Mouse (Mus musculus) left cerebral cortex, postnatal 14 days (tissue): ENCODE measurements at regions not wholly inside any gene's neighbourhood (a gene's known extent, or its start where the extent isn't known, plus 50 kb on each side); places are given as distances from the start of the nearest gene placed in this dataset.

Experiments used
- DNase-seq, 2 experiments: peaks; one replicate each; pipeline ENCODE4 v3.0.0; 2021 to 2022; ENCODE audit warnings: low spot score in 2 of 2, mixed read lengths in 1 of 2
- intact Hi-C: fragments of 180-260 bp; cut with DNase I; formaldehyde crosslinking; loops from one replicate; pipeline ENCODE4 v1.15.1; 2025

DNA sequence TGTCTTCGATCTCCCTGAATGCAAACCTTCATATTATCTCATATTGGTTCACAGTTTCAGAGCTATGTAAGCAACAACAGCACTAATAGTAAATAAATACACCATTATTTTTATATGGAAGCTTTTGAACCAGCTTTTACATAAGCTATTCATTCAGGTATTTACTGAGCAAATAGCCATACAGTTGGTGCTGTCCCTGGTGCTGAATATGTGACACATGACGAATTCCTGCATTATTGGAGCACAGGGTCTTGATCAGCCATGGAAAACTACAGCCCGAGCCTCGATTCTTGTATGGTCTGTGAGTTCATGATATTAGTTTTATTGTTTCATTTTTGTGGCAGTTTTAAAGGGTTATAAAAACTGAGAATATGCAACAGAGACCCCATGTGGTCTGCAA, 359.1 kb upstream of the Xylt1 start:
- intact Hi-C loops = no loop called here
- DNase-seq = no peak

GRCm38 (mm10) chr7:117044926-117045325, 335.9 kb upstream of the Xylt1 start:
- DNase-seq = peak; percentile 12 to 38
- intact Hi-C loops = no loop called here

DNA sequence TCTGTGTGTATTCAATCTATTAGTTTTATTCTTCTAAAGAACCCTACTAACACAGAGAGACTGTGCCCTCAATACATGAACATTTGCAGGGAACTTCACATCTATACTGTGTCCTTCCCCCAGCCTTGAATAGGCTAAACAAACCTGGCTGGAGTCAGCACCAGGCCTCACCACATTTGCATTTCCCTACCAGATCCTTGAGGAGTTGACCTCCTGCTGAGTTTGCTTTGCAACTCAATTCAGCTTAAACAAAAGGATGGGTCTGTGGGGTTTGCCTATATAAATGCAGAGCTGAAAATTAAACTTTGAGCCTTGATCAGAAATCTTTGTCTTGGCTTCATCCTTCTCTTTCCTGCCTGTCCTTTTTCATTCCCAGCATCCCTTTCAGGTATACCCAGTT, 331.5 kb upstream of the Xylt1 start:
- intact Hi-C loops = no loop called here
- no peak for DNase-seq

GRCm38 (mm10) chr7:117065771-117066170, 315.0 kb upstream of the Xylt1 start:
- DNase-seq = no peak
- intact Hi-C loops = no loop called here

DNA sequence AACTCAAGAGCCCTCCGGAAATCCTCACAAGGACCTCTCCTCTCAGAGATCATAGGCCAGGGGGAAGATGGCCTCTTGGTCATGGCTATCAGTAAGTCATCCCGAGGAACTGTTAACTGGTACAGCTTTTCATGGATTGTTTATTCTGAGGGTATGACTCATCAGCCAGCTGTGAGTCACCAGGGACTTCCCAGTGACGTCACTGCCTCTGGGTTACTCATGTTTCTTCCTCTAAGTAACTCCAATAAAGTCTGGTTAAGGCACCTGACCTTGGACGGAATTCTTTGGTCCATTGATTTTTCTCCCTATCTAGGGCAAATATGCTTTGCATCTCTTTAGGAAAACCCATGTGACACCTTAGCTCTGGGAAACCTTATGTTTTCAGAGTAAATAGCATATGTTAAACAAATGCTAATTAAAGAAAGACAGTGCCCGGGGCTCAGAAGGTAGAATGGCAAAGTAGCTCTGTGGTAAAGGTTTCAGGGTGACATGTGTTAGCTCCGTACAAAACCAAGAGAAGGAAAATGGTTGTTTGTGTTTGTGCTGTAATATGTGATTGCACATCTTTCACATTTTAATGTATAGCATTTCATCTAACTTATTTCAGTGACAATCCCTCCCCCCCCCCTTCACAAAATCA, 289.7 kb upstream of the Xylt1 start:
- intact Hi-C loops = no loop called here
- peak; percentile 50 to 68 for DNase-seq

- no peak for DNase-seq
- intact Hi-C loops = no loop called here
These were observed 287.9 kb upstream of the Xylt1 start for GRCm38 (mm10) chr7:117092860-117093259.

DNA sequence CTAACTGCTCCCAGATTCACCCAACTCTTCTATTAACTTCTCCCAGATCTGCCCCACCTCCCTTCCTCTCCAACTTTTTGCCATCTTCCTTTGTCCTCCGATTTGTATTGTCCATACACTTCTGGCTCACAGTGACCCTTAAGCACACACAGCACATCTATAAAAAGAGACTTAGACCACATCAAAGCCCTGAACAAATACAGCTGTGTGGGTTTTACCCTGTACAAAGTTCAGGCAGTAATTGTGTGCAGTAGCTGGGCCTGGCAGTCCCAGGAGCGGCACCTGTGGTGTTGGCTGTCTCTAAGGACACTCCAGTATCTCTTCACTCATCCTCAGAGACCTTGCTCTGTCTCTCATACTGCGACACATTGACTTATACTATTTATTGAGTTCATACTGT, 283.2 kb upstream of the Xylt1 start:
- intact Hi-C loops = no loop called here
- no peak for DNase-seq

DNA sequence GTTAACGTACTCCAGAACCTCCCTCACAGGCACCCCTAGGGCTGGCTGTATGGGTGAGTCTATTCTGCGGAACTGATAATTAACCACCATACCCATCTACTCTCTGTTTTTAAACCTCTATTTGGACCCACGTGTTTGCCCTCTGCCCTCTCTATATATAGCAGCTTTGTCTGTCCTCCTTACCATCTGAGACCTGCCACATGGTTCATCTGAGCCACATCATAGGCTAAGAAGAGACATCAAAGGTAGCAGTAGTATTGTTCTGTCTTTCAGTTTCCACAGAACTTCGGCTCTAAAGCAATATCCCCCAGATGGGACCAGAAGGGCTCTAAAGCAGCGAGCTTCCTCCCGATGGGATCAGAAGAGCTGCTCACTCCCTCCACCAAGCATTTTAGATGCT, 281.7 kb upstream of the Xylt1 start:
- intact Hi-C loops = no loop called here
- no peak for DNase-seq

DNA sequence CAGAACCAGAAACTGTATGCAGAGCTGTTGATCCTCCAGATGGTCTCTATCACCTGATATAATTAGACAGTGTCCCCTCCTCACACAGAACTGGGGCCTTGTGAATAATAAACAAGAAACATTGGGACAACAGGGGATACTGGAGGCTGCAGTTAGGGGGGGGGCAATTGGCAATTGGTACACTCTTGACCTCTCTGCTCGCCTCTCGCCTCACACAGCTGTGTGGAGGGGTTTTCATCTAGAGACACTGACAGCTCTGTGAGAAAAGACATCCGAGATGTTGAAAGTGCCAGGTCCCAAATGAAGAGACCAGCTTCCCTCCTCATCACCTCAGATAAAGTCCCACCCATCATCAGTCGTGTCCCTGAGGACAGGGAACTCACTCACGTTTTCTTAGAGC, 277.7 kb upstream of the Xylt1 start:
- intact Hi-C loops = no loop called here
- no peak for DNase-seq

- peak; percentile 62 to 90 for DNase-seq
- intact Hi-C loops = loop anchor here (2.0 kb wide), 1 partner anchor 40 kb away; no protein-coding TSS in a partner anchor
These were observed 274.0 kb upstream of the Xylt1 start for GRCm38 (mm10) chr7:117106691-117107191.

DNA sequence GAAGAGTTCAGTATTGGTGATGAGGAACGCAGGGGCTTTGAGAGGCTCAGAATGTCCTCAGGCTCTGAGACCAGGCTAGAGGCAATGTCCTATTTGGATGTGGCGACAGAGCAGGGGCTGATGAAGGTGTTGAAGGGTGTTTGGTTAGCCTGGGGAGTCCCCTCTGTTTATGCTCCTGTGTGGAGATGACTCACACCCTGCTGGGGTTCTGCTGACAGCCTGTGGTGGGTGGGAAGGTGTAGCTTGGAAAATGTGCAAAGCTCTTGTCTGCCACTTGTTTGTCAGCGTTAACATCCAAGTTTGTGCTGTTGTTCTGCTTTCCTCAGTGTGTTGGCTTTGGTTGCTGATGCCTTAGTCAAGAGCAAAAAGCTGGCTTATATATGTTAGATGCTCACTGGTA, 272.4 kb upstream of the Xylt1 start:
- DNase-seq = peak; percentile 42 to 62
- intact Hi-C loops = loop anchor here (2.0 kb wide), 1 partner anchor 150 kb away; no protein-coding TSS in a partner anchor

- intact Hi-C loops = no loop called here
These were observed 253.1 kb upstream of the Xylt1 start for GRCm38 (mm10) chr7:117127728-117128127.

GRCm38 (mm10) chr7:117134869-117135268, 245.9 kb upstream of the Xylt1 start:
- no peak for DNase-seq
- intact Hi-C loops = no loop called here

More at GRCm38 (mm10) chr7:117127728-117128127, 253.1 kb upstream of the Xylt1 start:
- DNase-seq = no peak

DNA sequence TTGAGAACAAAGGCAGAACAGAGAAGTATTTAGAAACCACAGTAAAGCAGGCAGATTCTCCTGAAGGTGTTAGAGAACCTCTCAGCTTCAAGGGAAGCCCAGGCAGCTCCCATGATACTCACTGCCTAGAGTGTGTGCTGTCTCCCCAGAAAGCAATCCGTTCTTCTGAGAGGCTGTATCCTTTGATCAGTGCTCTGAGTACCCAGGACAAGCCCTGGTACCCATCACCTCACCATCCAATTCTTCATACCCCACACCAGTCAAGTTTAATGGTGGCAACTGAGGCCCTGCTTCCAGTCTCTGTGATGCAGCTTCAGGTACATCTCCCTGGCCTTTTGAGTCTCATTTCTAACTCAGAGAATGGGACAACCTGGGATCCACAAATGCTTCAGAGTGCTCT, 242.1 kb upstream of the Xylt1 start:
- intact Hi-C loops = no loop called here
- DNase-seq = no peak

DNA sequence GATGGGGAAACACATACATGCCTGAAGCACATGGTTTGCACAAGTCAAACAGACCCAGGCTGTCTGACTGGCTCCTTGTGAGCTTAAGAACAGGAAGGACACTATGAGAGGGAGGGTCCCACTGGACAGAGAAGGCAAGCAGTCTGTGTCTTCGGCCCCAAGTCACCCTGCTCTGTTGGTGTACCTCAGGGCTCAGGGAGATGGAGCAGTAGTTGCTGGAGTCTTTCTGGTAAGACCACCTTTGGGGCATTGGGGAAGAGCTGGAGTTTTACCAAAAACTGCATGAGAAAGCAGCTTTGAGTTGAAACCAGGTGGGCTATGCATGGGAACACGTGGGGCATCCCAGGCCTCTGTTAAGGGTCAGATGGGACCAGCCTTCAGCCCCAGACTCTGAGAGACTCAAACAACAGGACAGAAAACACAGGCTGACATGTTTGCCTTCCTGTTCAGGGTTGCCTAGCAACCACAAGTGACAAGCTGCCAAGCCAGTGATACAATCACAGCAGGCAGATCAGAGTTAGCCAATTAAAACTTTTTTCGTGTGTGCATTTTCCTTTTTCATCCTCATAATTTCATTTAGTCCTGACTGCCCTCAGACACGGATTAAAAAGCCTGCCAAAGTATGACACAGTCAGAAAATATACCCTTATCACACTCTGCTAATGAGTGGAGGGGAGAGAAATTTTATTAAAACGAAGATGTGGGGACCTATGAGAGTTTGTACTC, 241.4 kb upstream of the Xylt1 start:
- peak; percentile 70 to 76 for DNase-seq
- intact Hi-C loops = no loop called here

DNA sequence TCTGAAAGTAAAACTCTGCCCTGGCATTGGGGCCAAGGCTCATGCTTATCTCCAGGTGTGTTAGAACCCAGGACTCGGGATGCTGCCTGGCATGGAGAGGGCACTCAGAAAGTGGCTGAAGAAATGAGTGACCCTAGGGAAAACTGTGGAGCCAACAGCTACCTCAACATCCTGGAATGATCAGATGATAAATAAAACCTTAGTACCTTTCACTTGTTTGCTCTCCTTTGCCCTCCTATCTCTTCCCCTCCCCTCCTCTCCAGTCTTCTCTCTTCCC, 240.9 kb upstream of the Xylt1 start:
- intact Hi-C loops = no loop called here
- no peak for DNase-seq

DNA sequence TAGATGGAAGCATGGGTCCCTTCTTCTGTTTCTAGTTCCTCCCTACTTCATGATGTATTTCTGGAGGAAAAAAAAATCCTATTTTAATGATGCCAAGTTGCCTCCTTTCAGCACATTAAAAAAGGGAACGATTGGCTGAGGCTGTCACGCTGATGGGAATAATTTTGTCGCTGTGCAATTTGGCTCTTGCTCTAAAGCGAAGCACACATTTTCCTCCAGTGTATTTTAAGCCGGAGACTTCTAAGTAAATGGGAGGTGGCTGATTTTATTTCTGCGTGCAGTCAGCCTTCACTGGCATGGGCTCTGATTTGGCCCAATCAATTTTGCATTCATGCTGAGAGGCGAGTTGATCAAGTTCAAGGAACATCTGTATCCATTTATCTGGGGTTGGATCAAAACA, 234.0 kb upstream of the Xylt1 start:
- intact Hi-C loops = loop anchor here (2.0 kb wide), 1 partner anchor 40 kb away; no protein-coding TSS in a partner anchor
- DNase-seq = peak; percentile 68

DNA sequence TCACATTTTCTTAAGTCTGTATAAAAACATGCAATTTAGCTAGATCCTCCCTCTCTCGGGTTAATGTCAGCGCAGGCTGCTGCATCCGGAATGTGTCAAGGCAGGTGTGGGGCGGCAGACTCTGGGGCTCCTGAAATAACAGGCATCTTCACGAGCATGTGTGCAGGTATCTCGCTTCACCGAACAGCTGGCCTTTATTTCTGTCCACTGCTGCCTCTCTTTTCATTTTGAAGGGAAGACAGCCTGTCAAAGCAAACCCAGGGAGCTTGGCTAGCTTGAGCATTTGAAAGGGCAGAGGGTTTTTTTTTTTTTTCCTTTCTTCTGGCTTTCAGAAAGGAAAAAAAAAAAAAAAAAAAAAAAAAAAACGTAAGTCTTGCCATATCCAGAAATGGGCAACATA, 230.4 kb upstream of the Xylt1 start:
- intact Hi-C loops = loop anchor here (5.0 kb wide), 1 partner anchor 448 kb away; no protein-coding TSS in a partner anchor
- no peak for DNase-seq

GRCm38 (mm10) chr7:117153826-117154550, 226.8 kb upstream of the Xylt1 start:
- peak in 1 of 2 experiments; percentile 55 for DNase-seq
- intact Hi-C loops = loop anchor here (5.0 kb wide), 1 partner anchor 452 kb away; no protein-coding TSS in a partner anchor

GRCm38 (mm10) chr7:117161193-117161908, 219.4 kb upstream of the Xylt1 start:
- DNase-seq = peak in 1 of 2 experiments; percentile 11
- intact Hi-C loops = no loop called here
